Mouse (Mus musculus): ENCODE data around the gene Srrm4. TPM values are rescaled to one million over a fixed set of nuclear protein-coding genes. Genes with fewer than 3 reads are reported as not detected.
A peak's percentile ranks its signal among the peaks of the same experiment; 100 is the strongest.

Gene Srrm4
- total and polyA plus RNA-seq, 2 experiments: 0.92 to 1.9 TPM

GRCm38 (mm10) chr5:116407936-116408335 lies 183.7 kb downstream of the Srrm4 start:
- Histone ChIP-seq H3K9ac (ENCODE audit: low read depth, low read length) (no peak overlapping the region), H3K4me3 (ENCODE audit: insufficient read depth, low read depth, low read length) (no peak overlapping the region), H3K79me2 (ENCODE audit: control insufficient read depth, insufficient read depth, low read length) (no peaks in the 10 kb centered on the region), H3K27me3 (ENCODE audit: control insufficient read depth, insufficient read depth, low read length) (no peaks in the 10 kb centered on the region), H3K4me1 (ENCODE audit: control insufficient read depth, insufficient read depth, low read length) (peaks cover 12% of the 10 kb centered on the region), H3K27ac (replicated peaks; ENCODE audit: insufficient read depth, low read depth, low read length) (peak overlapping the region; percentile 5; the same call in 1 of the 2 replicates), H3K36me3 (ENCODE audit: control insufficient read depth, insufficient read depth, low read length) (peaks cover 32% of the 10 kb centered on the region)
- WGBS: 2% methylated on average over 6 of the region's 6 CpGs
- TF ChIP-seq POLR2A (IDR thresholded peaks at IDR 0.05; ENCODE audit: extremely low read depth, insufficient read depth, low read length) (no peak), CTCF (IDR thresholded peaks at IDR 0.05; ENCODE audit: low read depth, low read length) (no peak)
- peak; percentile 73 for DNase-seq (ENCODE audit: extremely low read depth, low read depth, low spot score)

GRCm38 (mm10) chr5:116407321-116407720 lies 184.3 kb downstream of the Srrm4 start:
- H3K36me3 ChIP-seq (ENCODE audit: control insufficient read depth, insufficient read depth, low read length): peaks cover 30% of the 10 kb centered on the region
- peaks cover 12% of the 10 kb centered on the region for H3K4me1 ChIP-seq (ENCODE audit: control insufficient read depth, insufficient read depth, low read length)
- H3K27me3 ChIP-seq (ENCODE audit: control insufficient read depth, insufficient read depth, low read length): no peaks in the 10 kb centered on the region
- H3K4me3 ChIP-seq (ENCODE audit: insufficient read depth, low read depth, low read length): no peak overlapping the region
- no peak overlapping the region for H3K9ac ChIP-seq (ENCODE audit: low read depth, low read length)
- DNase-seq (ENCODE audit: extremely low read depth, low read depth, low spot score): no peak
- TF ChIP-seq CTCF (IDR thresholded peaks at IDR 0.05; ENCODE audit: low read depth, low read length): no peak
- TF ChIP-seq POLR2A (IDR thresholded peaks at IDR 0.05; ENCODE audit: extremely low read depth, insufficient read depth, low read length): no peak
- peak overlapping the region; percentile 3; the same call in 1 of the 2 replicates for H3K27ac ChIP-seq (replicated peaks; ENCODE audit: insufficient read depth, low read depth, low read length)
- WGBS: 42% methylated on average over 4 of the region's 4 CpGs
- no peaks in the 10 kb centered on the region for H3K79me2 ChIP-seq (ENCODE audit: control insufficient read depth, insufficient read depth, low read length)

- DNase-seq (ENCODE audit: extremely low read depth, low read depth, low spot score): peak; percentile 48
- no peak overlapping the region for H3K27ac ChIP-seq (replicated peaks; ENCODE audit: insufficient read depth, low read depth, low read length)
- no peak overlapping the region for H3K4me3 ChIP-seq (ENCODE audit: insufficient read depth, low read depth, low read length)
- H3K36me3 ChIP-seq (ENCODE audit: control insufficient read depth, insufficient read depth, low read length): peaks cover 22% of the 10 kb centered on the region
- 39% methylated on average over 3 of the region's 3 CpGs for WGBS
- H3K79me2 ChIP-seq (ENCODE audit: control insufficient read depth, insufficient read depth, low read length): no peaks in the 10 kb centered on the region
- peaks cover 12% of the 10 kb centered on the region for H3K4me1 ChIP-seq (ENCODE audit: control insufficient read depth, insufficient read depth, low read length)
- TF ChIP-seq POLR2A (IDR thresholded peaks at IDR 0.05; ENCODE audit: extremely low read depth, insufficient read depth, low read length) (no peak), CTCF (IDR thresholded peaks at IDR 0.05; ENCODE audit: low read depth, low read length) (no peak)
- no peak overlapping the region for H3K9ac ChIP-seq (ENCODE audit: low read depth, low read length)
- no peaks in the 10 kb centered on the region for H3K27me3 ChIP-seq (ENCODE audit: control insufficient read depth, insufficient read depth, low read length)
Observed at GRCm38 (mm10) chr5:116406507-116406906, 185.1 kb downstream of the Srrm4 start.

- Histone ChIP-seq H3K36me3 (ENCODE audit: control insufficient read depth, insufficient read depth, low read length) (peaks cover 19% of the 10 kb centered on the region), H3K27me3 (ENCODE audit: control insufficient read depth, insufficient read depth, low read length) (no peaks in the 10 kb centered on the region), H3K79me2 (ENCODE audit: control insufficient read depth, insufficient read depth, low read length) (no peaks in the 10 kb centered on the region), H3K4me3 (ENCODE audit: insufficient read depth, low read depth, low read length) (no peak overlapping the region), H3K27ac (replicated peaks; ENCODE audit: insufficient read depth, low read depth, low read length) (no peak overlapping the region), H3K4me1 (ENCODE audit: control insufficient read depth, insufficient read depth, low read length) (peaks cover 10% of the 10 kb centered on the region), H3K9ac (ENCODE audit: low read depth, low read length) (no peak overlapping the region)
- 93% methylated on average over 1 of the region's 1 CpGs for WGBS
- no peak for DNase-seq (ENCODE audit: extremely low read depth, low read depth, low spot score)
- TF ChIP-seq CTCF (IDR thresholded peaks at IDR 0.05; ENCODE audit: low read depth, low read length) (no peak), POLR2A (IDR thresholded peaks at IDR 0.05; ENCODE audit: extremely low read depth, insufficient read depth, low read length) (no peak)
Observed at GRCm38 (mm10) chr5:116405934-116406333, 185.7 kb downstream of the Srrm4 start.

GRCm38 (mm10) chr5:116404063-116404462 lies 187.6 kb downstream of the Srrm4 start:
- H3K9ac ChIP-seq (ENCODE audit: low read depth, low read length): no peak overlapping the region
- no peak overlapping the region for H3K4me3 ChIP-seq (ENCODE audit: insufficient read depth, low read depth, low read length)
- TF ChIP-seq CTCF (IDR thresholded peaks at IDR 0.05; ENCODE audit: low read depth, low read length) (no peak), POLR2A (IDR thresholded peaks at IDR 0.05; ENCODE audit: extremely low read depth, insufficient read depth, low read length) (no peak)
- peaks cover 14% of the 10 kb centered on the region for H3K36me3 ChIP-seq (ENCODE audit: control insufficient read depth, insufficient read depth, low read length)
- no peaks in the 10 kb centered on the region for H3K27me3 ChIP-seq (ENCODE audit: control insufficient read depth, insufficient read depth, low read length)
- H3K27ac ChIP-seq (replicated peaks; ENCODE audit: insufficient read depth, low read depth, low read length): no peak overlapping the region
- H3K79me2 ChIP-seq (ENCODE audit: control insufficient read depth, insufficient read depth, low read length): no peaks in the 10 kb centered on the region
- DNase-seq (ENCODE audit: extremely low read depth, low read depth, low spot score): peak; percentile 67
- 51% methylated on average over 2 of the region's 2 CpGs for WGBS
- H3K4me1 ChIP-seq (ENCODE audit: control insufficient read depth, insufficient read depth, low read length): peaks cover 7% of the 10 kb centered on the region

GRCm38 (mm10) chr5:116400801-116401200 lies 190.8 kb downstream of the Srrm4 start:
- H3K79me2 ChIP-seq (ENCODE audit: control insufficient read depth, insufficient read depth, low read length): no peaks in the 10 kb centered on the region
- no peaks in the 10 kb centered on the region for H3K36me3 ChIP-seq (ENCODE audit: control insufficient read depth, insufficient read depth, low read length)
- 91% methylated on average over 3 of the region's 3 CpGs for WGBS
- no peaks in the 10 kb centered on the region for H3K27me3 ChIP-seq (ENCODE audit: control insufficient read depth, insufficient read depth, low read length)
- H3K27ac ChIP-seq (replicated peaks; ENCODE audit: insufficient read depth, low read depth, low read length): no peak overlapping the region
- H3K4me1 ChIP-seq (ENCODE audit: control insufficient read depth, insufficient read depth, low read length): peaks cover 2% of the 10 kb centered on the region; the same call in 1 of the 2 replicates
- H3K9ac ChIP-seq (ENCODE audit: low read depth, low read length): no peak overlapping the region
- no peak for DNase-seq (ENCODE audit: extremely low read depth, low read depth, low spot score)
- H3K4me3 ChIP-seq (ENCODE audit: insufficient read depth, low read depth, low read length): no peak overlapping the region
- TF ChIP-seq POLR2A (IDR thresholded peaks at IDR 0.05; ENCODE audit: extremely low read depth, insufficient read depth, low read length) (no peak), CTCF (IDR thresholded peaks at IDR 0.05; ENCODE audit: low read depth, low read length) (no peak)

Data from liver, adult 2 months (tissue).